Mouse (Mus musculus): ENCODE data around the gene Fig4.

Gene Fig4

GRCm38 (mm10) chr10:41260243-41261006 is 42.6 kb downstream of the Fig4 start:
- DNase-seq: no peak

GRCm38 (mm10) chr10:41250749-41251065 is 52.4 kb downstream of the Fig4 start:
- no peak for DNase-seq

GRCm38 (mm10) chr10:41250045-41250748 is 52.9 kb downstream of the Fig4 start:
- DNase-seq: no peak

- no peak for DNase-seq
These were observed 53.9 kb downstream of the Fig4 start for GRCm38 (mm10) chr10:41249006-41249659.

GRCm38 (mm10) chr10:41247800-41248473 is 55.1 kb downstream of the Fig4 start:
- no peak for DNase-seq

- DNase-seq: no peak
These were observed 56.9 kb downstream of the Fig4 start for GRCm38 (mm10) chr10:41246111-41246510.

GRCm38 (mm10) chr10:41245477-41245876 is 57.6 kb downstream of the Fig4 start:
- DNase-seq: no peak

GRCm38 (mm10) chr10:41245028-41245427 is 58.0 kb downstream of the Fig4 start:
- DNase-seq: no peak

- DNase-seq: no peak
These were observed 59.1 kb downstream of the Fig4 start for GRCm38 (mm10) chr10:41243930-41244329.

- DNase-seq: no peak
These were observed 61.4 kb downstream of the Fig4 start for GRCm38 (mm10) chr10:41241558-41242242.

GRCm38 (mm10) chr10:41241080-41241479 is 62.0 kb downstream of the Fig4 start:
- DNase-seq: no peak

- no peak for DNase-seq
These were observed 67.0 kb downstream of the Fig4 start for GRCm38 (mm10) chr10:41236020-41236419.

GRCm38 (mm10) chr10:41235584-41235983 is 67.5 kb downstream of the Fig4 start:
- DNase-seq: no peak

- no peak for DNase-seq
These were observed 67.9 kb downstream of the Fig4 start for GRCm38 (mm10) chr10:41235159-41235558.

- no peak for DNase-seq
These were observed 68.5 kb downstream of the Fig4 start for GRCm38 (mm10) chr10:41234552-41234951.

- DNase-seq: no peak
These were observed 69.9 kb downstream of the Fig4 start for GRCm38 (mm10) chr10:41233140-41233539.

GRCm38 (mm10) chr10:41231163-41231835 is 71.8 kb downstream of the Fig4 start:
- no peak for DNase-seq

GRCm38 (mm10) chr10:41227626-41228025 is 75.4 kb downstream of the Fig4 start:
- no peak for DNase-seq

- no peak for DNase-seq
These were observed 79.6 kb downstream of the Fig4 start for GRCm38 (mm10) chr10:41223499-41223898.

GRCm38 (mm10) chr10:41221204-41221603 is 81.9 kb downstream of the Fig4 start:
- no peak for DNase-seq

- no peak for DNase-seq
These were observed 84.2 kb downstream of the Fig4 start for GRCm38 (mm10) chr10:41218897-41219296.

GRCm38 (mm10) chr10:41214083-41214482 is 89.0 kb downstream of the Fig4 start:
- no peak for DNase-seq

Measured in cerebellum, adult 11-12 months (tissue).